Mouse (Mus musculus) cerebellum, adult 9-11 months (tissue): ENCODE measurements around the gene Smim24.

Source experiments
- DNase-seq: peaks from one replicate; pipeline ENCODE4 v3.0.0; 2022

The Smim24 gene

GRCm38 (mm10) chr10:81410981-81411380, 18.1 kb downstream of the Smim24 start:
- peak; percentile 77 for DNase-seq

- DNase-seq = peak; percentile 94
Observed at GRCm38 (mm10) chr10:81411471-81412400, 18.9 kb downstream of the Smim24 start.

GRCm38 (mm10) chr10:81412586-81413309, 19.9 kb downstream of the Smim24 start:
- peak; percentile 78 for DNase-seq

- DNase-seq = peak; percentile 90
Observed at GRCm38 (mm10) chr10:81413310-81414261, 20.7 kb downstream of the Smim24 start.

- no peak for DNase-seq
Observed at GRCm38 (mm10) chr10:81414682-81415081, 21.8 kb downstream of the Smim24 start.

- DNase-seq = no peak
Observed at GRCm38 (mm10) chr10:81415146-81415545, 22.3 kb downstream of the Smim24 start.

GRCm38 (mm10) chr10:81415549-81416310, 22.9 kb downstream of the Smim24 start:
- peak; percentile 81 for DNase-seq

GRCm38 (mm10) chr10:81416581-81417226, 23.9 kb downstream of the Smim24 start:
- DNase-seq = peak; percentile 97

- peak; percentile 76 for DNase-seq
Observed at GRCm38 (mm10) chr10:81417227-81418215, 24.7 kb downstream of the Smim24 start.

- peak; percentile 62 for DNase-seq
Observed at GRCm38 (mm10) chr10:81418216-81419070, 25.6 kb downstream of the Smim24 start.

- peak; percentile 54 for DNase-seq
Observed at GRCm38 (mm10) chr10:81419111-81419928, 26.5 kb downstream of the Smim24 start.

GRCm38 (mm10) chr10:81420191-81420767, 27.4 kb downstream of the Smim24 start:
- DNase-seq = peak; percentile 80

GRCm38 (mm10) chr10:81421041-81421796, 28.4 kb downstream of the Smim24 start:
- peak; percentile 57 for DNase-seq

GRCm38 (mm10) chr10:81421797-81422100, 28.9 kb downstream of the Smim24 start:
- DNase-seq = no peak

GRCm38 (mm10) chr10:81422191-81422590, 29.3 kb downstream of the Smim24 start:
- DNase-seq = peak; percentile 69

- DNase-seq = peak; percentile 49
Observed at GRCm38 (mm10) chr10:81422661-81423217, 29.9 kb downstream of the Smim24 start.
